Mouse (Mus musculus) G1E (cell line): ENCODE results near the gene Pdzd2.

Experiments
- CTCF ChIP-seq: IDR thresholded peaks from 2 replicates; pipeline ENCODE4 v1.5.1; 2012; ENCODE audit warnings: low read depth, low read length, inconsistent platforms, mixed read lengths
- GATA1 ChIP-seq: IDR thresholded peaks from 2 replicates; pipeline ENCODE4 v1.6.1; 2012; ENCODE audit warnings: borderline replicate concordance, low read length, inconsistent platforms, mixed read lengths
- POLR2AphosphoS5 ChIP-seq: IDR thresholded peaks from 2 replicates; pipeline ENCODE4 v1.6.1; 2012; ENCODE audit warnings: low read depth, low read length, inconsistent platforms; ENCODE audit not compliant: insufficient replicate concordance

- TF ChIP-seq CTCF (no peak), GATA1 (no peak), POLR2AphosphoS5 (no peak)
Observed at GRCm38 (mm10) chr15:12439351-12439751, 300.4 kb downstream of the Pdzd2 start.
